Mouse (Mus musculus) T-helper 17 cell (primary cell): ENCODE data around the gene F2rl1.
"Not testable (repeated sequence)": the region's sequence is repeated elsewhere in the genome, so short reads cannot be mapped to it uniquely, and the experiment has no call there.

ENCODE experiments used
- in situ Hi-C, 2 experiments: fragments of 300-600 bp; cut with MboI, MseI; formaldehyde crosslinking; loops; 1 replicate in 1 of 2; 2 replicates in 1 of 2; pipeline ENCODE4 v1.15.1; 2025; ENCODE audit warnings: high pct_unique_total_duplicates in 2 of 2

F2rl1 gene

DNA sequence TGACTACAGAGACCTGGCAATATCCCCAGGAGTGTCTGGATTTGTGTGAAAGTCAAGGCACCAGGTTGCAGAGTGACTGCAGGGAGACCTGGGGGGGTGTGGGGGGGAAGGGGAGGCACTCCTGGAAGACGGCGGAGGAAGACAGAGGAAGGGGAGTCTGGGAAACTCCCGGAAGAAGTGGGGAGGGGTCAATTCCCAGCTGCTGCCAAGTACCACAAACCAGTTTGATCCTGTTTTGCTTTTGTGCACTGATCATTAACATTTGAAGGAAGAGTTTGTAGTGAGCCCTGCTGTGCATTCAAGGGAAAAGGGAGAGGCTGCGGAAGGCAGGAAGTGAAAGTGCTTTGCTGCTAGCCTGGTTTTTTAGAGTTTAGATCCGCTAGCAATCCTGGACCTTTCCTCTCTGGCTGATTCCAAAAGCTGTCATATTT lies 9.1 kb upstream of the F2rl1 start:
- in situ Hi-C loops = no loop called here

GRCm38 (mm10) chr13:95533640-95534039 lies 8.6 kb upstream of the F2rl1 start:
- in situ Hi-C loops = no loop called here

- in situ Hi-C loops = not testable (repeated sequence)
These were observed 8.1 kb upstream of the F2rl1 start for GRCm38 (mm10) chr13:95533121-95533520.

GRCm38 (mm10) chr13:95531273-95532045 lies 6.4 kb upstream of the F2rl1 start:
- in situ Hi-C loops = no loop called here

DNA sequence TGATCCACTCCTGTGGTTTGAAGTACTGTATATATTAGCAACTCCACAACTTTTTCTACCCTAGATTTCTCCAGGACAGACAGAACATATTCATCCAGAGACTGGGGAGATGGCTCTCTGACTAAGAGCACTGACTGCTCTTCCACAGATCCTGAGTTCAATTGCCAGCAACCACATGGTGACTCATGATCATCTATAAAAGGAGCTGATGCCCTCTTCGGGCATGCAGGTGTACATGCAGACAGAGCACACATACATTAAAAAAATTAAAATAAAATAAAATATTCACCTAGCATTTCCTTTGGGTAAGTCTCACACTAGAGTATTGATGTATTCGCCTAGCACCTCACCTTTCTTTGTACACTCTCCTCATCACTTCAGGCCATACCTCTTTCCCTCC lies 4.2 kb upstream of the F2rl1 start:
- in situ Hi-C loops = no loop called here

GRCm38 (mm10) chr13:95524424-95524673 lies 678 bp downstream of the F2rl1 start:
- in situ Hi-C loops = no loop called here

- in situ Hi-C loops = no loop called here
These were observed 1.2 kb downstream of the F2rl1 start for GRCm38 (mm10) chr13:95523659-95524423.

GRCm38 (mm10) chr13:95522176-95522575 lies 2.9 kb downstream of the F2rl1 start:
- in situ Hi-C loops = no loop called here

- in situ Hi-C loops = no loop called here
These were observed 4.0 kb downstream of the F2rl1 start for GRCm38 (mm10) chr13:95521029-95521428.

DNA sequence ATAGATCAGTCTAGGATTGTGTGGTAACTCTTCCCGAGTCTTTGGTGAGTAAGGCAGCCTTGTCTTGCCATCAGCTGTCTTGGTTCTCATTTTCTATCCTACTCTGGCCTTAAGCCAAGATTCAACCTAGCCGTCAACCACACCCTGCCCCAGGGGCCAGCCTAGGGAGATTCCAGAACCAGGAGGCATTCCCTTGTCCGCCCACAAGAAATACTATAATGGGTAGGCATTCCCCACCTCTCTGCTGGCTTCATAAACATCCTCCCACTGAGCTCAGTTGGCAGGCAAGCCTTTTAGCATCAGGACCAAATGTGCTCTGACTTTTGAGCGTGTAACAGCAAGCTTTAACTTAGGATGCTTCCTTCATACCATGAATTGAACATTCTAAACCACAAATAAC lies 10.3 kb downstream of the F2rl1 start:
- in situ Hi-C loops = no loop called here

DNA sequence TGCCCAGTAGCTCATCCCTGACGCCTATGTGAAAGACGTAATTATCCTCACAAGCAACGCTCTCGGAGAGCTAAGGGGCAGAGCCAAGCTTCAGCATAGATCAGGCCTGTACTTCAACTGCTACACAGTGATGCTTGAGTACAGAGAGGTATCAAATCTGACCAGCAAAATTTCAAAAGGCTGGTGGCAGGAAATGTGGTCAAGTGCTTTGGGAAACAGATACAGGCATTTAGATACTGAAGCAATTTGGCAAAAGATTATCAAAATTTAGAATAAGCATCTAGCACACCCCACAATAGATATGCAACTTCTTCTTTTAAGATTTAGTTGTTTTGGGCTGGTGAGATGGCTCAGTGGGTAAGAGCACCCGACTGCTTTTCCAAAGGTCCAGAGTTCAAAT lies 15.0 kb downstream of the F2rl1 start:
- in situ Hi-C loops = no loop called here

GRCm38 (mm10) chr13:95503279-95503917 lies 21.6 kb downstream of the F2rl1 start:
- in situ Hi-C loops = no loop called here

DNA sequence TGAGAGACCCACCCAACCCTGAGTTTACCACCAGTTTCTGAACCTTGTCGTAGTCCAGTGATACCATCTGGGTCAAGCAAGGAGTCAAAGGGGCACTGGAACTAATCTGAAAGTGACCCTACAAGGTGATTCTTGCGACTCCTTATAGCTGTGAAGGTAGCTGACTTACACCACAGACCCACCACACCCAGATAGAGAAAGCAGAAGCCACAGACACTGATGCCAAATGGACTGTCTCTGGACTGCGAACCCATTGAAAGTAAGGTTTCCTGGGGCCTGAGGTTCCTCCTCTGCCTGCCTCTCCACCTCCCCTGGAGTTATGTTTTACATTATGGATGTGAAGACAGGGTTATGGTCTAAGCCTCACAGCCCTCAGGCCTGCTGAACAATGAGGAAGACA lies 28.4 kb downstream of the F2rl1 start:
- in situ Hi-C loops = no loop called here

GRCm38 (mm10) chr13:95494812-95495211 lies 30.2 kb downstream of the F2rl1 start:
- in situ Hi-C loops = no loop called here

- in situ Hi-C loops = no loop called here
These were observed 31.7 kb downstream of the F2rl1 start for GRCm38 (mm10) chr13:95493296-95493695.

GRCm38 (mm10) chr13:95491327-95491726 lies 33.7 kb downstream of the F2rl1 start:
- in situ Hi-C loops = no loop called here

- in situ Hi-C loops = no loop called here
These were observed 40.4 kb downstream of the F2rl1 start for GRCm38 (mm10) chr13:95484664-95485063.

- in situ Hi-C loops = no loop called here
These were observed 43.6 kb downstream of the F2rl1 start for GRCm38 (mm10) chr13:95481428-95481827.

DNA sequence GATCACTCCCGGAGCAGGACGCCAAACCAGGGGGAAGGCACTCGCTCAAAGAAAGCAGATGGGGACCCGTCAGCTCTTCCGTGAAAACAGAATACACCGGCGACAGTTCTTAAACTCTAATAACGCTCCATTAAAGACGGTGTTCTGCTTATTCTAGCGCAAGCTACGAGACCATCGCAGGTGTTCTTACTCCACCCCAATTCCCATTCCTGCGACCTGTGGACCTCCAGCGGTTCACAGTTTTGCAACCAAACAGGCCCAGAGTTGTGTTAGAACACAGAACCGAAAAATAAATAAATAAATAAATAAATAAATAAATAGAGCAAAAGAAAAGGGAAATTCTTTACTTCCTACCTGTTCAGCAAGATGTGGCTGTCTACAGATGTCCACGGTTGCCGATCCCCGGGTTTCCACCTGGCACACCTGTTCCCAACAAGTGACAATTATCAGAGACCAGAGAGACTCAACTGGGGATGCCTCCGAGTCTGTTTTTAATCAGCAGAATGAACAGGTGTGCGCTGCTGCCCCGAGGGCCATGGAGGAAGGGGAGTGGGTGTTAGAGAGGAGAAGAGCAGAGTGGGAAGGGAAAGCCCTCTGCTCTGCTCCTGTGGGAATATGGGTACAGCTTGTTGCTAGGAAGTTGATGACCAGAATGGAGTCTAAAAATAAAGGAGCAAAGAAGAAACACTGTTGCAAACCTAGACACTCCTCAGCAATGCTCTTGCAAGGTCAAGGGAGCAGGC lies 46.2 kb downstream of the F2rl1 start, which contains the start of gene S100z:
TSS of gene S100z (minus strand) at position 51 of the 743 bp plus-strand sequence.
- in situ Hi-C loops = loop anchor here in 1 of 2 experiments (5.0 to 10.0 kb wide), 2 partner anchors 87 to 194 kb away; no protein-coding TSS in a partner anchor

GRCm38 (mm10) chr13:95477173-95477572 lies 47.9 kb downstream of the F2rl1 start:
- in situ Hi-C loops = loop anchor here in 1 of 2 experiments (5.0 to 10.0 kb wide), 2 partner anchors 85 to 192 kb away; no protein-coding TSS in a partner anchor

DNA sequence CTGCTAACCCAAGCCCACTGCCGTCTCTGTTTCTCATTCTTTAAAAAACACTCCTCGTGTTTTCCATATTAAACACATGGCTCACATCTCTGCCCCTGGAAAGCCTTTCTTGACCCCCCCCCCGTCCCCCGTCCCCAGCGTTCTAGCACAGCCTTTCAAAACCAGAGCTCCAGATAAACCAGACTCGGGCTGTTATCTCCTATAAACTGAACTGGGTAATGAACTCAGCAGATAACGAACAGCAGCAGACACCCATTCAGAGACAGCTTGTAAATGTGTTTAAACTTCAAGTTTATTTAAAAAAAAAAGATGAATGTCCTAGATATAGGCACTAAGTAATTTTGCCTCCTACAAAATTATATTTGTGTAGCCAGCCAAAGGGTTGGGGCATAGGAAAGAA lies 49.9 kb downstream of the F2rl1 start:
- in situ Hi-C loops = loop anchor here in 1 of 2 experiments (5.0 to 10.0 kb wide), 2 partner anchors 83 to 190 kb away; no protein-coding TSS in a partner anchor
